Mouse (Mus musculus) cerebellum, postnatal 14 days (tissue): ENCODE data around the gene Otop3.
A peak's percentile ranks its signal among the peaks of the same experiment; 100 is the strongest.

ENCODE experiments used
- DNase-seq, 2 experiments: peaks; one replicate each; pipeline ENCODE4 v3.0.0; 2021; ENCODE audit warnings: mixed read lengths in 2 of 2

Otop3 gene

DNA sequence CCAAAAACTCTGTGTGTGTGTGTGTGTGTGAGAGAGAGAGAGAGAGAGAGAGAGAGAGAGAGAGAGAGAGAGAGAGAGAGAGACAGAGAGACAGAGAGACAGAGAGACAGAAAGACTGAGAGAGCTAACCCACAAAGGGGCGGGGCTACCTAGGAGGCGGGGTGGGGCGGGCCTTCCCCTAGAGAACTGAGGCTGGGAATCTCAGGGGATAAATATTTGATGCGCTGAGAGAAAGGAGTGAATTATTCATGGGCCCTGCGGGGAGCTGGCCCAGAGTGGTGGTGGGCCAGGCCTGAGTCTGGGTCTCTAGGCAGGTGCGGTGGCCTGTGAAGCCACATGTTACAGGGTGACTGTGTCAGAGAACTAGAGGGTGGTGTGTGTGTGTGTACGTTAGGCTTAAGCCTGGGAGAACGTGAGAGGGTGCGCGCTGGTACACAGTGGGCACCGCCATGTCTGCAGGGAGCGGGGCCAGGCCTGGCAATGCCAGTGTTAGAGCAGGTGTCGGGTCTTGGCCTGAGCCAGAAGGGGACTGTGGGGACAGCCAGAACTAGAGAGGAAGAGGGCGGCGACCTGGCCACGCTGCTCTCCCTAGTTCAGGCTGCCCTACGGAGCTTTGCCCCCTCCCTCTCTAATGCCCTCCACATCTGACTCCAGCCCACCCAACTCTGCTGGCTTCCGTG, 14.7 kb upstream of the Otop3 start:
- DNase-seq: peak; percentile 78

GRCm38 (mm10) chr11:115321906-115322693, 12.4 kb upstream of the Otop3 start, which contains the start of gene Ush1g:
Ush1g (minus strand) TSS chr11:115322041.
- DNase-seq: peak; percentile 78 to 86

GRCm38 (mm10) chr11:115323354-115323753, 11.2 kb upstream of the Otop3 start:
- DNase-seq: peak in 1 of 2 experiments; percentile 36

- DNase-seq: no peak
These were observed 7.8 kb upstream of the Otop3 start for GRCm38 (mm10) chr11:115326730-115327129.

GRCm38 (mm10) chr11:115329339-115329738, 5.2 kb upstream of the Otop3 start:
- no peak for DNase-seq

GRCm38 (mm10) chr11:115335223-115335622, 692 bp downstream of the Otop3 start:
- peak; percentile 43 to 60 for DNase-seq

- no peak for DNase-seq
These were observed 1.6 kb downstream of the Otop3 start for GRCm38 (mm10) chr11:115336115-115336514.

- DNase-seq: no peak
These were observed 2.8 kb downstream of the Otop3 start for GRCm38 (mm10) chr11:115337350-115337749.

DNA sequence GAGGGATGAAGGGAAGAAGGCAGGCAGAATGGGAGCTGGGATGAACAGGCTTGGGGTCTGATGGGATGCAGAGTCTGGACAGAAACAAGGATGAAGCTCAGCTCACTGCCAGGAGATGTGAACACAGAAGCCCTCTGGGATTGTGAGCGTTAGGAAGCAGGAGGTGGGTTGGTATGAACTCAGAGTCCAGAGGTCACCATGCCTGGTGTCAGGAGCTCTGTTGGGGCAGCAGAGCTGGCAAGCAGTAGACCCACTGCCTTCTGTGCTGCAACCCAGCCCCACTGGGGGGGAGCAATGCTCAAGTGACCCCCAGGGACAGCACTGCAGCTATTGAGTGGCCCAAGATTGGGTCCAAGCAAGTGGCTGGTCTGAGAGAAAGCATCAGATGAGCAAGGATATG, 3.3 kb downstream of the Otop3 start:
- no peak for DNase-seq

GRCm38 (mm10) chr11:115341246-115341645, 6.7 kb downstream of the Otop3 start:
- DNase-seq: peak; percentile 50 to 65

- DNase-seq: no peak
These were observed 7.3 kb downstream of the Otop3 start for GRCm38 (mm10) chr11:115341866-115342265.

DNA sequence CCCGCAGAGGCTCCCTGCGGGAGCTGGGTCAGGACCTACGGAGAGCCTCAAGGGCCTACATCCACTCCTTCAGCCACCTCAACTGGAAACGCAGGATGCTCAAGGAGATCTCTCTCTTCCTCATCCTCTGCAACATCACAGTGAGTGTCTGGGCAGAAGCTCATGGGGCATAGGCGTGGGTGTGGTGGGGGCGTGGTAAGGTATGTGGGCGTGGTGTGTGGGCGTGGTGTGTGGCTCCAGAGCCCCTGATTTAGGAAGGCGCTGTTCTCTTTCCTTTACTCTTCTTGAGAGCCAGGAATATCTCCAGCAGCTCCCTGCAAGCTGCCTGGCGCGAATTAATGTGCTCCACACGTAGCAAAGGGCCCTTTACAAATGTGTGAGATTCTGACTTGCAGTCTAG, 10.4 kb downstream of the Otop3 start:
- DNase-seq: no peak

- DNase-seq: no peak
These were observed 11.0 kb downstream of the Otop3 start for GRCm38 (mm10) chr11:115345515-115345914.

DNA sequence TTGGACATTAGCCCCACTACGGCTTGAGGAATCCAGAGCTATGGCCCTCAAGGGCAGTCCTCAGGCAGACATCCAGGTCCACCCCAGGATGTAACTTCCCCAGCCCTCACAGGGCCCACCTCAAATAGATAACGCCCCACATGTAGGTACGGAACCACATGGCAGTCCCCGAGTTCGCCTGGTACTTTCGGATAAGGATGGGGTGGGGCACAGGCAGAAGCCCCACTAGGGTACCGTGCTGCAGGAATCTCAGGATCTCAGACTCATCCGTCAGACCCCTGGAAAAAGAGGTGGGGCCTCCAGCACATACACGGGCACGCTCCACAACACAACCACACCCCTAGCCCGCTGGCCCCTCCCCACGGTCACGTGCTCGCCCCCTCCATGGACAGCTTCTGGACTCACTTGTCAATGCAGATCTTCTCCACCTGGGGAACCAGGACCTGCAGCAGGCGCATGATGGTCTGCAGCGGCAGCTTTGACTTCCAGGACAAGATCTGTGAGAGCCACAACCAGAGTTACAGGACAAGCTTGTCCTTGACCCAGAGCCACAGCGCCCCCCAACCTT, 14.2 kb downstream of the Otop3 start:
- no peak for DNase-seq

DNA sequence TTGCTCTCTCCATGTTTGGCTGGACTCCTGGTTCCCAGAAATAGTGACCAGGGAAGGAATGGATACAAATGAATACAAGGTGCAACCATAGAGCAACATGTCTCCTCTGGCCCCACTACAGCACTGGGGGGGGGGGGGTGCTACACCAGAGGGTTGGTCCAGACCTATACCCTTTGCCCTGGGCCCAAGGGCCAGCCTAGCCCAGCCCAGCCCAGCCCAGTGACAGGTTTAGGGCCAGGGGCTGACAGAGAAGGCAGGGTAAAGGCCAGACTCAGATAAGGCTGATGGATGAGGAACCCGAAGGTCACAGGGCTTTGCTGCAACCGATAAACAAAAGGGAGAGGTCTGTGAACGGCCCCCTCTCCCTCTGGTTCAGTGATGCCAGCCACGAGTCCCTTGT, 15.4 kb downstream of the Otop3 start:
- DNase-seq: no peak

GRCm38 (mm10) chr11:115353375-115353774, 18.8 kb downstream of the Otop3 start:
- no peak for DNase-seq

DNA sequence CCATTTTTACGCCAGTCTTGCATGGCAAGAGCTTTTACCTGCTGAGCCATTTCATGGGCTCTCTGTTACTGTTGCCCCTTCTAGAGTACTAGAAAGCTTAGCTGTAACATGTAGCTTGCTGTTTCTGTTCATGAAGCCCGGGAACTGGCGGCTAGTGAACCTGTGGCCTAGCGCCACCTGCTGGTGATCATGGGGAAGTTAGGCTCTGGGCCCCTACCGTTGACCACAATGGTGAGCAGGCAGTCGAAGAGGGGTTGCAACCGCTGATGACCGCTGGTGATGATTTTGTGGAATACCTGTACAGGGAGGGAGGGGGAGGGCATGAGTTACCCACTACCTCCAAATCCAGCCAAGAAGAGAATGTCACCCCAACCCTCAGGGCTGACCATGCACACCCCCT, 19.7 kb downstream of the Otop3 start:
- peak; percentile 86 to 88 for DNase-seq

- peak; percentile 88 to 92 for DNase-seq
These were observed 23.9 kb downstream of the Otop3 start for GRCm38 (mm10) chr11:115358468-115358867.

DNA sequence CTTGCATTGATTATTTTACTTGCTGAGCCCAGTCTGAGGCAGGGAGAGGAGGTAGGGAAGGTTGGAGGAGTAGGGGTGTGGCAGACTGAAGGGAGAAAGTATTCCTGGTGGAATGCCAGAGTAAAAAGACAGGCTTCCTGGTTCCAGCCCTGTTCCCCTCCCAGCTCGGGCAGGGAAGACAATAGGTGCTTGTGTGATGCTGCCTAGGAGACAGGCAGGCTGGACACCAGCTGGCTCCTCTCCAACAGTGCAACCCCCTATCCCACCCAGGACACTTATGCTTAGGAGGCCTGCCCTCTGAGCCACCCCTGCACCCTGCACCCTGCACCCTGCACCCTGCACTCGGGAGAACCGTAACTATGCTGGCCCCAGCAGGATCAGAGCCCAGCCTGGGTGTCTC, 24.8 kb downstream of the Otop3 start:
- DNase-seq: no peak

GRCm38 (mm10) chr11:115359726-115360125, 25.2 kb downstream of the Otop3 start:
- DNase-seq: no peak

- peak in 1 of 2 experiments; percentile 30 for DNase-seq
These were observed 29.6 kb downstream of the Otop3 start for GRCm38 (mm10) chr11:115364136-115364535.

- peak; percentile 57 to 64 for DNase-seq
These were observed 31.6 kb downstream of the Otop3 start for GRCm38 (mm10) chr11:115366039-115366705.

DNA sequence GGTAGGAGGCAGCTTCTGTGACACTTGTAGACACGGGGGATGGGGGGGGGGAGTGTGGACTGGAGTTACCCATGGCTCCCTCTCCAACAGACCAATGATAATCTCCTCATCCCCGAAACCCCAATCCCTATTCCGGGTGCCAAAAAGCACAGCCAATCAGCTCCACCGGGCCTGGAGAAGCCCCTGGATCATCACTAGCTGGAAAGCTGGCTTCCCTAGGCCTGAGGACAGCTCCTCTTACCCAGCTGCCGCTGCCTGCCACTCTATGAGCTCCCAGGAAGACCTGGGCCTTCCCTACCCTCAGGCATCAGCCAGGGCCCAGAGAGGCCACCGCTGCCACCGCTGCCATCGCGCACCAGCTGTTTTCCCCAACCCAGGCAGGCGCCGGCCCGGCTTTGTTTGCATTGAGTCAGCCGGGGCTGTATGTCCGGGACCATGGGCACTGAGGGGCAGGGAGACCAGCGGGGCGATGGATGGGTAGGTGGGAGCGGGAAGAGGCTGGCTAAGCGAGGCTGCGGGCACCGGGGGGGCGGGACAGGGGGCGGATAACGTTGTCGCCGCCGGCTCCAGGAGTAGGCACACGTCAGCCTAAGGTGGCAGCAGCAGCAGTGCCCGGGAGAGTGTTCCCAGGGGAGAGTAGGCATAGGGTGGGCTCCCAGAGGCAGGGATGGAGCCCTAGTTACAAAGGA, 32.3 kb downstream of the Otop3 start:
- DNase-seq: peak; percentile 73 to 74
